Mouse (Mus musculus): ENCODE results near the gene Sncg. TPM values are rescaled to one million over a fixed set of nuclear protein-coding genes. Genes with fewer than 3 reads are reported as not detected.
A peak's percentile ranks its signal among the peaks of the same experiment; 100 is the strongest.
"Not testable (repeated sequence)": the region's sequence is repeated elsewhere in the genome, so short reads cannot be mapped to it uniquely, and the experiment has no call there.

Gene Sncg
- polyA plus RNA-seq, 2 experiments: 0.17 TPM; not detected in 1

DNA sequence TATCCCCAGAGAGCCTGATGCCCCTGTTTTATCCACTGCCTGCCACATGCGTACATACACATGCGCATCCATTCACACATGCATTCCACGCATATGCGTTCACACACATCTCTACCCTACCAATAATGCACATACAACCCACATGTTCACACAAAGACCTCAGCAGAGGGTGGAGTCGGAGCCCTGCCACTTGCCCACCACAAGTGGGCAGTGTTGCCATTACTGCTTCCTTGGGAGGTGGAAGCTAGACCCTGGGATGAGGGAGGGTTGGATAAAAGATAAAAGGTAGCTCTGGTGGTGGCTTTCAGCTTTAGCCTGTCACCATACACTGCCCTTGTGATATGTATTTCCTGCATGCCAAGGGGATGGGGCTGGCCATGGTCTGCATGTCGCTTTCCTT, 1.9 kb downstream of the Sncg start:
- TF ChIP-seq CTCF (IDR thresholded peaks at IDR 0.05; ENCODE audit: low read depth): peak; percentile 61
- TF ChIP-seq EP300 (IDR thresholded peaks at IDR 0.05; ENCODE audit: low read depth): no peak
- H3K27me3 ChIP-seq (ENCODE audit: control insufficient read depth, insufficient read depth, low read length): no peaks in the 10 kb centered on the region
- WGBS (ENCODE audit: insufficient replicate concordance): 67% methylated on average over 6 of the region's 6 CpGs
- H3K36me3 ChIP-seq (replicated peaks; ENCODE audit: control insufficient read depth, insufficient read depth, low read depth): no peaks in the 10 kb centered on the region
- ATAC-seq (ENCODE audit: insufficient read depth) (no peak), DNase-seq (ENCODE audit: low read depth in 3 of 3, low spot score in 3 of 3) (no peak)
- H3K4me1 ChIP-seq (replicated peaks; ENCODE audit: control insufficient read depth in 2 of 2, insufficient read depth in 2 of 2, low read length in 1 of 2): no peaks in the 10 kb centered on the region
- H3K27ac ChIP-seq: no peak overlapping the region
- no peaks in the 10 kb centered on the region for H3K9me3 ChIP-seq (ENCODE audit: control insufficient read depth, low read length)
- no peak overlapping the region for H3K4me3 ChIP-seq (ENCODE audit: insufficient read depth in 1 of 2, low read depth in 2 of 2, low read length in 2 of 2)
- no peak overlapping the region for H3K9ac ChIP-seq (replicated peaks)
- no peak overlapping the region for H3K4me2 ChIP-seq (ENCODE audit: low read depth)

- H3K9ac ChIP-seq (replicated peaks): no peak overlapping the region
- TF ChIP-seq CTCF (IDR thresholded peaks at IDR 0.05; ENCODE audit: low read depth) (no peak), EP300 (IDR thresholded peaks at IDR 0.05; ENCODE audit: low read depth) (no peak)
- no peaks in the 10 kb centered on the region for H3K4me1 ChIP-seq (replicated peaks; ENCODE audit: control insufficient read depth in 2 of 2, insufficient read depth in 2 of 2, low read length in 1 of 2)
- DNase-seq (ENCODE audit: low read depth in 3 of 3, low spot score in 3 of 3) (no peak), ATAC-seq (ENCODE audit: insufficient read depth) (no peak)
- no peak overlapping the region for H3K4me3 ChIP-seq (ENCODE audit: insufficient read depth in 1 of 2, low read depth in 2 of 2, low read length in 2 of 2)
- H3K27ac ChIP-seq: no peak overlapping the region
- WGBS (ENCODE audit: insufficient replicate concordance): 60% methylated on average over 2 of the region's 2 CpGs
- no peaks in the 10 kb centered on the region for H3K9me3 ChIP-seq (ENCODE audit: control insufficient read depth, low read length)
- no peaks in the 10 kb centered on the region for H3K27me3 ChIP-seq (ENCODE audit: control insufficient read depth, insufficient read depth, low read length)
- no peak overlapping the region for H3K4me2 ChIP-seq (ENCODE audit: low read depth)
- H3K36me3 ChIP-seq (replicated peaks; ENCODE audit: control insufficient read depth, insufficient read depth, low read depth): no peaks in the 10 kb centered on the region
These were observed 2.8 kb downstream of the Sncg start for GRCm38 (mm10) chr14:34371763-34372162.

GRCm38 (mm10) chr14:34370921-34371320, 3.7 kb downstream of the Sncg start:
- no peaks in the 10 kb centered on the region for H3K36me3 ChIP-seq (replicated peaks; ENCODE audit: control insufficient read depth, insufficient read depth, low read depth)
- DNase-seq (ENCODE audit: low read depth in 3 of 3, low spot score in 3 of 3) (no peak), ATAC-seq (ENCODE audit: insufficient read depth) (no peak)
- H3K9ac ChIP-seq (replicated peaks): no peak overlapping the region
- H3K4me1 ChIP-seq (replicated peaks; ENCODE audit: control insufficient read depth in 2 of 2, insufficient read depth in 2 of 2, low read length in 1 of 2): no peaks in the 10 kb centered on the region
- no peaks in the 10 kb centered on the region for H3K9me3 ChIP-seq (ENCODE audit: control insufficient read depth, low read length)
- H3K4me2 ChIP-seq (ENCODE audit: low read depth): no peak overlapping the region
- H3K27ac ChIP-seq: no peak overlapping the region
- H3K4me3 ChIP-seq (ENCODE audit: insufficient read depth in 1 of 2, low read depth in 2 of 2, low read length in 2 of 2): no peak overlapping the region
- H3K27me3 ChIP-seq (ENCODE audit: control insufficient read depth, insufficient read depth, low read length): no peaks in the 10 kb centered on the region
- WGBS (ENCODE audit: insufficient replicate concordance): 51% methylated on average over 3 of the region's 3 CpGs
- TF ChIP-seq CTCF (IDR thresholded peaks at IDR 0.05; ENCODE audit: low read depth): no peak

- Histone ChIP-seq H3K9me3 (ENCODE audit: control insufficient read depth, low read length) (no peaks in the 10 kb centered on the region), H3K27ac (no peak overlapping the region), H3K27me3 (ENCODE audit: control insufficient read depth, insufficient read depth, low read length) (no peaks in the 10 kb centered on the region), H3K9ac (replicated peaks) (no peak overlapping the region), H3K36me3 (replicated peaks; ENCODE audit: control insufficient read depth, insufficient read depth, low read depth) (no peaks in the 10 kb centered on the region), H3K4me2 (ENCODE audit: low read depth) (no peak overlapping the region), H3K4me1 (replicated peaks; ENCODE audit: control insufficient read depth in 2 of 2, insufficient read depth in 2 of 2, low read length in 1 of 2) (no peaks in the 10 kb centered on the region), H3K4me3 (ENCODE audit: insufficient read depth in 1 of 2, low read depth in 2 of 2, low read length in 2 of 2) (no peak overlapping the region)
- TF ChIP-seq EP300 (IDR thresholded peaks at IDR 0.05; ENCODE audit: low read depth) (no peak), CTCF (IDR thresholded peaks at IDR 0.05; ENCODE audit: low read depth) (peak; percentile 26)
- 40% methylated on average over 3 of the region's 3 CpGs for WGBS (ENCODE audit: insufficient replicate concordance)
- DNase-seq (ENCODE audit: low read depth in 3 of 3, low spot score in 3 of 3): no peak
- ATAC-seq (ENCODE audit: insufficient read depth): no peak
These were observed 4.4 kb downstream of the Sncg start for GRCm38 (mm10) chr14:34370203-34370602.

DNA sequence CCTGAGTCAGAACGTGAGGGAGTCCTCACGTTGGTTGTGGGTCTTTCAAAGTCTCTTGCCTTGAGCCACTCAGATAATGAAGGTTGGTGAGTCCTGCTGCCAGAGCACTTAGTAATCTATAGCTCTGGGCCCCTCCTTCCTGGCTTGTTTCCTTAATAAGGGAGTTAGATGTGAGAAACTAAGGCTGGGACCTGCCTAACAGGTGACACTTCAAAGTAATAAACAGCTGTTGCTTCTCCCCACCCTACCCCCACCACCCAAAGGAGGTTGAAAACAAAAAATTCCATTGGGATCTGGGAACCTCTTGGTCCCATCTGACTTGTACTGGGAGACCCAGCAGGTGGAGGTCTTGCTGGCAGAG, 9.5 kb downstream of the Sncg start:
- no peak overlapping the region for H3K27ac ChIP-seq
- no peaks in the 10 kb centered on the region for H3K27me3 ChIP-seq (ENCODE audit: control insufficient read depth, insufficient read depth, low read length)
- H3K9me3 ChIP-seq (ENCODE audit: control insufficient read depth, low read length): no peaks in the 10 kb centered on the region
- WGBS (ENCODE audit: insufficient replicate concordance): 71% methylated on average over 2 of the region's 2 CpGs
- ATAC-seq (ENCODE audit: insufficient read depth): no peak
- H3K4me1 ChIP-seq (replicated peaks; ENCODE audit: control insufficient read depth in 2 of 2, insufficient read depth in 2 of 2, low read length in 1 of 2): 0 out of 4 replicates have a peak, but pooled peaks cover 0 to 3% of the 10 kb centered on the region in 2 experiments
- no peak for DNase-seq (ENCODE audit: low read depth in 3 of 3, low spot score in 3 of 3)
- H3K4me2 ChIP-seq (ENCODE audit: low read depth): no peak overlapping the region
- no peak overlapping the region for H3K9ac ChIP-seq (replicated peaks)
- TF ChIP-seq CTCF (IDR thresholded peaks at IDR 0.05; ENCODE audit: low read depth): no peak
- no peak for TF ChIP-seq EP300 (IDR thresholded peaks at IDR 0.05; ENCODE audit: low read depth)
- H3K36me3 ChIP-seq (replicated peaks; ENCODE audit: control insufficient read depth, insufficient read depth, low read depth): no peaks in the 10 kb centered on the region
- no peak overlapping the region for H3K4me3 ChIP-seq (ENCODE audit: insufficient read depth in 1 of 2, low read depth in 2 of 2, low read length in 2 of 2)

GRCm38 (mm10) chr14:34364254-34365146, 10.1 kb downstream of the Sncg start:
- 70% methylated on average over 15 of the region's 15 CpGs for WGBS (ENCODE audit: insufficient replicate concordance)
- not testable (repeated sequence) for H3K36me3 ChIP-seq (replicated peaks; ENCODE audit: control insufficient read depth, insufficient read depth, low read depth); H3K27ac ChIP-seq; H3K27me3 ChIP-seq (ENCODE audit: control insufficient read depth, insufficient read depth, low read length); H3K9me3 ChIP-seq (ENCODE audit: control insufficient read depth, low read length); ATAC-seq (ENCODE audit: insufficient read depth); H3K9ac ChIP-seq (replicated peaks); H3K4me3 ChIP-seq (ENCODE audit: insufficient read depth in 1 of 2, low read depth in 2 of 2, low read length in 2 of 2); H3K4me1 ChIP-seq (replicated peaks; ENCODE audit: control insufficient read depth in 2 of 2, insufficient read depth in 2 of 2, low read length in 1 of 2); DNase-seq (ENCODE audit: low read depth in 3 of 3, low spot score in 3 of 3); H3K4me2 ChIP-seq (ENCODE audit: low read depth)
